Mouse (Mus musculus) hindbrain, embryonic 16.5 days (tissue): ENCODE measurements at regions not wholly inside any gene's neighbourhood (a gene's known extent, or its start where the extent isn't known, plus 50 kb on each side); places are given as distances from the start of the nearest gene placed in this dataset.

ENCODE experiments used
- ATAC-seq: fragments of 200-750 bp; cut with Nextera tagmentation; 2 replicates; pipeline ENCODE4 v1.8.0; 2017; ENCODE audit warnings: moderate TSS enrichment, moderate library complexity
- H3K27ac ChIP-seq: fragments of 300-500 bp; sonication (generic); 2 replicates; pipeline ENCODE4 v1.5.1; 2014; ENCODE audit warnings: low read depth, mild to moderate bottlenecking, control low read depth, low read length, moderate library complexity
- H3K27me3 ChIP-seq: fragments of 300-500 bp; sonication (generic); replicated peaks from 2 replicates; pipeline ENCODE4 v1.6.1; 2014; ENCODE audit warnings: low read length; ENCODE audit not compliant: control insufficient read depth, insufficient read depth
- H3K36me3 ChIP-seq: fragments of 300-500 bp; sonication (generic); 2 replicates; pipeline ENCODE4 v1.6.1; 2014; ENCODE audit warnings: mild to moderate bottlenecking, low read length, moderate library complexity, mixed read lengths; ENCODE audit not compliant: control insufficient read depth, insufficient read depth
- H3K4me1 ChIP-seq: fragments of 300-500 bp; sonication (generic); 2 replicates; pipeline ENCODE4 v1.6.1; 2014; ENCODE audit warnings: low read depth, low read length; ENCODE audit not compliant: control insufficient read depth, insufficient read depth
- H3K4me2 ChIP-seq: fragments of 300-500 bp; sonication (generic); 2 replicates; pipeline ENCODE4 v1.6.1; 2014; ENCODE audit warnings: mild to moderate bottlenecking, low read length, control low read depth, moderate library complexity
- H3K4me3 ChIP-seq: fragments of 300-500 bp; sonication (generic); 2 replicates; pipeline ENCODE4 v1.5.1; 2014; ENCODE audit warnings: mild to moderate bottlenecking, low read length, control low read depth, moderate library complexity
- H3K9ac ChIP-seq: fragments of 300-500 bp; sonication (generic); 2 replicates; pipeline ENCODE4 v1.6.1; 2014; ENCODE audit warnings: low read depth, mild to moderate bottlenecking, control low read depth, low read length, moderate library complexity
- H3K9me3 ChIP-seq: fragments of 300-500 bp; sonication (generic); 2 replicates; pipeline ENCODE4 v1.6.1; 2014; ENCODE audit warnings: mild to moderate bottlenecking, low read length, moderate library complexity; ENCODE audit not compliant: control insufficient read depth
- WGBS: fragments of 180-500 bp; shearing (Covaris S2); extraction: QIAGEN DNeasy Blood & Tissue Kit; methylation state at CpG from one replicate; pipeline ENCODE4 v1.1.7; 2014; 5-methylcytosine and 5-hydroxymethylcytosine counted together

- no peak overlapping the region for H3K27ac ChIP-seq
- WGBS: 81% methylated on average over 7 of the region's 7 CpGs
- ATAC-seq: no peak
- H3K9me3 ChIP-seq: no peaks in the 10 kb centered on the region
- H3K36me3 ChIP-seq: no peaks in the 10 kb centered on the region
- no peaks in the 10 kb centered on the region; the same call in 1 of the 2 replicates for H3K4me1 ChIP-seq
- H3K27me3 ChIP-seq: no peaks in the 10 kb centered on the region
- H3K9ac ChIP-seq: no peak overlapping the region
- no peak overlapping the region for H3K4me3 ChIP-seq
- H3K4me2 ChIP-seq: no peak overlapping the region
Observed at GRCm38 (mm10) chr17:45326173-45326572, 107.4 kb downstream of the Cdc5l start.

- Histone ChIP-seq H3K27ac (no peak overlapping the region), H3K9ac (no peak overlapping the region), H3K27me3 (no peaks in the 10 kb centered on the region), H3K9me3 (no peaks in the 10 kb centered on the region), H3K36me3 (no peaks in the 10 kb centered on the region), H3K4me3 (no peak overlapping the region), H3K4me1 (no peaks in the 10 kb centered on the region; the same call in 1 of the 2 replicates), H3K4me2 (no peak overlapping the region)
- ATAC-seq: no peak
- 56% methylated on average over 8 of the region's 8 CpGs for WGBS
Observed at GRCm38 (mm10) chr17:45322842-45323241, 110.7 kb downstream of the Cdc5l start.

GRCm38 (mm10) chr17:45320074-45320473 lies 113.5 kb downstream of the Cdc5l start:
- Histone ChIP-seq H3K36me3 (no peaks in the 10 kb centered on the region), H3K4me2 (no peak overlapping the region), H3K4me1 (no peaks in the 10 kb centered on the region), H3K9ac (no peak overlapping the region), H3K4me3 (no peak overlapping the region), H3K27ac (no peak overlapping the region), H3K27me3 (no peaks in the 10 kb centered on the region), H3K9me3 (no peaks in the 10 kb centered on the region)
- 66% methylated on average over 7 of the region's 7 CpGs for WGBS
- ATAC-seq: no peak

GRCm38 (mm10) chr17:45318211-45319076 lies 115.1 kb downstream of the Cdc5l start:
- Histone ChIP-seq H3K4me1 (no peaks in the 10 kb centered on the region), H3K36me3 (no peaks in the 10 kb centered on the region), H3K27ac (no peak overlapping the region), H3K4me2 (no peak overlapping the region), H3K9ac (no peak overlapping the region), H3K27me3 (no peaks in the 10 kb centered on the region), H3K9me3 (no peaks in the 10 kb centered on the region), H3K4me3 (no peak overlapping the region)
- WGBS: 70% methylated on average over 25 of the region's 25 CpGs
- 0 out of 2 replicates have a peak, but pooled peaks have one; percentile 22 for ATAC-seq

GRCm38 (mm10) chr17:45312510-45313266 lies 120.8 kb downstream of the Cdc5l start:
- no peak overlapping the region for H3K9ac ChIP-seq
- peak; percentile 89 for ATAC-seq
- no peaks in the 10 kb centered on the region for H3K36me3 ChIP-seq
- H3K4me2 ChIP-seq: no peak overlapping the region
- no peak overlapping the region for H3K4me3 ChIP-seq
- H3K9me3 ChIP-seq: peaks cover 3% of the 10 kb centered on the region
- 47% methylated on average over 5 of the region's 5 CpGs for WGBS
- no peak overlapping the region for H3K27ac ChIP-seq
- no peaks in the 10 kb centered on the region for H3K27me3 ChIP-seq
- no peaks in the 10 kb centered on the region for H3K4me1 ChIP-seq

- no peak overlapping the region for H3K9ac ChIP-seq
- no peak overlapping the region for H3K27ac ChIP-seq
- no peak for ATAC-seq
- H3K27me3 ChIP-seq: no peaks in the 10 kb centered on the region
- 72% methylated on average over 7 of the region's 7 CpGs for WGBS
- H3K4me3 ChIP-seq: no peak overlapping the region
- H3K4me1 ChIP-seq: no peaks in the 10 kb centered on the region
- H3K4me2 ChIP-seq: no peak overlapping the region
- peaks cover 3% of the 10 kb centered on the region for H3K9me3 ChIP-seq
- no peaks in the 10 kb centered on the region for H3K36me3 ChIP-seq
Observed at GRCm38 (mm10) chr17:45306506-45306905, 127.0 kb downstream of the Cdc5l start.

- no peak overlapping the region for H3K27ac ChIP-seq
- ATAC-seq: no peak
- H3K9ac ChIP-seq: no peak overlapping the region
- H3K4me1 ChIP-seq: no peaks in the 10 kb centered on the region
- WGBS: 73% methylated on average over 6 of the region's 6 CpGs
- no peak overlapping the region for H3K4me3 ChIP-seq
- H3K27me3 ChIP-seq: no peaks in the 10 kb centered on the region
- H3K36me3 ChIP-seq: no peaks in the 10 kb centered on the region
- H3K4me2 ChIP-seq: no peak overlapping the region
- no peaks in the 10 kb centered on the region for H3K9me3 ChIP-seq
Observed at GRCm38 (mm10) chr17:45303183-45303582, 130.4 kb downstream of the Cdc5l start.

GRCm38 (mm10) chr17:45298355-45298754 lies 135.2 kb downstream of the Cdc5l start:
- no peak for ATAC-seq
- Histone ChIP-seq H3K27me3 (no peaks in the 10 kb centered on the region), H3K27ac (no peak overlapping the region), H3K9ac (no peak overlapping the region), H3K4me1 (no peaks in the 10 kb centered on the region), H3K36me3 (no peaks in the 10 kb centered on the region), H3K9me3 (no peaks in the 10 kb centered on the region), H3K4me2 (no peak overlapping the region), H3K4me3 (no peak overlapping the region)
- 55% methylated on average over 4 of the region's 4 CpGs for WGBS

GRCm38 (mm10) chr17:45297860-45298259 lies 135.7 kb downstream of the Cdc5l start:
- Histone ChIP-seq H3K27me3 (no peaks in the 10 kb centered on the region), H3K4me1 (no peaks in the 10 kb centered on the region), H3K4me3 (no peak overlapping the region), H3K9ac (no peak overlapping the region), H3K9me3 (no peaks in the 10 kb centered on the region), H3K27ac (no peak overlapping the region), H3K36me3 (no peaks in the 10 kb centered on the region), H3K4me2 (no peak overlapping the region)
- WGBS: 82% methylated on average over 3 of the region's 3 CpGs
- no peak for ATAC-seq
